Mouse (Mus musculus) stomach, embryonic 14.5 days (tissue): Measurements from ENCODE around the gene Ern2. TPM values are rescaled to one million over a fixed set of nuclear protein-coding genes. Genes with fewer than 3 reads are reported as not detected.

Experiments used
- ATAC-seq: fragments of 200-750 bp; cut with Nextera tagmentation; 2 replicates; pipeline ENCODE4 v1.8.0; 2017; ENCODE audit warnings: low read depth, moderate TSS enrichment; ENCODE audit not compliant: insufficient number of reproducible peaks, insufficient read depth, low FRiP score
- H3K27ac ChIP-seq: fragments of 300-500 bp; sonication (generic); 2 replicates; pipeline ENCODE4 v1.5.1; 2014; ENCODE audit warnings: mild to moderate bottlenecking, low read length, moderate library complexity, mixed read lengths
- H3K27me3 ChIP-seq: fragments of 300-500 bp; sonication (generic); 2 replicates; pipeline ENCODE4 v1.6.1; 2014; ENCODE audit warnings: low read length, control low read depth, mixed read lengths; ENCODE audit not compliant: control insufficient read depth, insufficient read depth
- H3K36me3 ChIP-seq: fragments of 300-500 bp; sonication (generic); 2 replicates; pipeline ENCODE4 v1.6.1; 2014; ENCODE audit warnings: mild to moderate bottlenecking, control low read depth, low read length, moderate library complexity, mixed read lengths; ENCODE audit not compliant: control insufficient read depth, insufficient read depth
- H3K4me1 ChIP-seq: fragments of 300-500 bp; sonication (generic); 2 replicates; pipeline ENCODE4 v1.6.1; 2014; ENCODE audit warnings: low read length, control low read depth, mixed read lengths; ENCODE audit not compliant: control insufficient read depth, insufficient read depth
- H3K4me2 ChIP-seq: fragments of 300-500 bp; sonication (generic); replicated peaks from 2 replicates; pipeline ENCODE4 v1.6.1; 2014; ENCODE audit warnings: low read depth, low read length, control low read depth
- H3K4me3 ChIP-seq: fragments of 300-500 bp; sonication (generic); 2 replicates; pipeline ENCODE4 v1.5.1; 2014; ENCODE audit warnings: low read depth, low read length, control low read depth
- H3K9ac ChIP-seq: fragments of 300-500 bp; sonication (generic); replicated peaks from 2 replicates; pipeline ENCODE4 v1.6.1; 2014; ENCODE audit warnings: low read depth, mild to moderate bottlenecking, control low read depth, low read length, moderate library complexity, mixed read lengths
- H3K9me3 ChIP-seq: fragments of 300-500 bp; sonication (generic); 2 replicates; pipeline ENCODE4 v1.6.1; 2016; ENCODE audit warnings: low read depth, low read length, control low read depth; ENCODE audit not compliant: control insufficient read depth
- WGBS: fragments of 180-500 bp; shearing (Covaris S2); extraction: QIAGEN DNeasy Blood & Tissue Kit; methylation state at CpG from one replicate; pipeline ENCODE4 v1.1.7; 2014; 5-methylcytosine and 5-hydroxymethylcytosine counted together
- polyA plus RNA-seq: library from polyadenylated mRNA; unstranded; fragments of >200 nt; fragmentation: Nextera tagmentation; extraction: Ambion mirVana; gene quantifications from 2 replicates; pipeline ENCODE4 v1.2.1, GENCODE M21; 2014

The Ern2 gene
- polyA plus RNA-seq, 1 experiment from 2014 or later = 12.8 TPM

- 76% methylated on average over 4 of the region's 4 CpGs for WGBS
- Histone ChIP-seq H3K4me1 (no peaks in the 10 kb centered on the region), H3K27me3 (no peaks in the 10 kb centered on the region), H3K4me2 (no peak overlapping the region), H3K36me3 (peaks cover 11% of the 10 kb centered on the region), H3K9me3 (no peaks in the 10 kb centered on the region), H3K27ac (no peak overlapping the region), H3K4me3 (no peak overlapping the region), H3K9ac (no peak overlapping the region)
- ATAC-seq = peak; percentile 92
Observed at GRCm38 (mm10) chr7:122152473-122152872, 33.5 kb downstream of the Ern2 start.

- Histone ChIP-seq H3K36me3 (peaks cover 64% of the 10 kb centered on the region), H3K27me3 (no peaks in the 10 kb centered on the region), H3K4me1 (no peaks in the 10 kb centered on the region), H3K4me2 (no peak overlapping the region), H3K9ac (no peak overlapping the region), H3K4me3 (no peak overlapping the region), H3K9me3 (no peaks in the 10 kb centered on the region), H3K27ac (no peak overlapping the region)
- no peak for ATAC-seq
Observed at GRCm38 (mm10) chr7:122140991-122141390, 45.0 kb downstream of the Ern2 start.

GRCm38 (mm10) chr7:122138190-122138589, 47.8 kb downstream of the Ern2 start:
- ATAC-seq = no peak
- 95% methylated on average over 5 of the region's 5 CpGs for WGBS
- Histone ChIP-seq H3K36me3 (peaks cover 65% of the 10 kb centered on the region), H3K9me3 (no peaks in the 10 kb centered on the region), H3K27ac (no peak overlapping the region), H3K9ac (no peak overlapping the region), H3K4me1 (no peaks in the 10 kb centered on the region), H3K27me3 (no peaks in the 10 kb centered on the region), H3K4me3 (no peak overlapping the region), H3K4me2 (no peak overlapping the region)

GRCm38 (mm10) chr7:122137071-122137470, 48.9 kb downstream of the Ern2 start:
- ATAC-seq = no peak
- Histone ChIP-seq H3K4me1 (no peaks in the 10 kb centered on the region), H3K4me3 (no peak overlapping the region), H3K4me2 (no peak overlapping the region), H3K9me3 (no peaks in the 10 kb centered on the region), H3K27me3 (no peaks in the 10 kb centered on the region), H3K36me3 (peaks cover 55% of the 10 kb centered on the region), H3K27ac (no peak overlapping the region), H3K9ac (no peak overlapping the region)

- H3K4me2 ChIP-seq = no peak overlapping the region
- no peak overlapping the region for H3K27ac ChIP-seq
- no peaks in the 10 kb centered on the region for H3K27me3 ChIP-seq
- H3K36me3 ChIP-seq = peaks cover 43% of the 10 kb centered on the region
- 74% methylated on average over 10 of the region's 10 CpGs for WGBS
- H3K4me3 ChIP-seq = no peak overlapping the region
- H3K9ac ChIP-seq = no peak overlapping the region
- H3K9me3 ChIP-seq = no peaks in the 10 kb centered on the region
- ATAC-seq = no peak
- H3K4me1 ChIP-seq = no peaks in the 10 kb centered on the region
Observed at GRCm38 (mm10) chr7:122135070-122135469, 50.9 kb downstream of the Ern2 start.

GRCm38 (mm10) chr7:122133338-122133625, 52.7 kb downstream of the Ern2 start:
- 17% methylated on average over 8 of the region's 8 CpGs for WGBS
- Histone ChIP-seq H3K9me3 (no peaks in the 10 kb centered on the region), H3K4me3 (peak overlapping the region; percentile 91), H3K36me3 (peaks cover 25% of the 10 kb centered on the region), H3K4me2 (peak overlapping the region; percentile 67), H3K4me1 (no peaks in the 10 kb centered on the region), H3K27me3 (no peaks in the 10 kb centered on the region), H3K9ac (peak overlapping the region; percentile 66), H3K27ac (no peak overlapping the region)
- no peak; the same call in 1 of the 2 replicates for ATAC-seq

GRCm38 (mm10) chr7:122132497-122133337, 53.3 kb downstream of the Ern2 start, which contains the start of the genes Palb2 and Dctn5:
Palb2 (minus strand) TSS chr7:122132985.
Dctn5 (plus strand) TSS chr7:122133041.
- Histone ChIP-seq H3K9me3 (no peaks in the 10 kb centered on the region), H3K9ac (peak within 1 kb of the TSS; percentile 81), H3K27me3 (no peaks in the 10 kb centered on the region), H3K4me3 (peak within 1 kb of the TSS; percentile 91), H3K27ac (peak within 1 kb of the TSS; percentile 44; the same call in 1 of the 2 replicates), H3K4me1 (no peaks in the 10 kb centered on the region), H3K36me3 (peaks cover 21% of the 10 kb centered on the region), H3K4me2 (peak within 1 kb of the TSS; percentile 70)
- ATAC-seq = peak; percentile 97
- under 1% methylated on average over 54 of the region's 54 CpGs for WGBS

- Histone ChIP-seq H3K9ac (peak overlapping the region; percentile 81; the same call in 1 of the 2 replicates), H3K27me3 (no peaks in the 10 kb centered on the region), H3K4me1 (no peaks in the 10 kb centered on the region), H3K4me3 (peak overlapping the region; percentile 91), H3K36me3 (peaks cover 24% of the 10 kb centered on the region), H3K4me2 (peak overlapping the region; percentile 70), H3K9me3 (no peaks in the 10 kb centered on the region), H3K27ac (no peak overlapping the region)
- no peak for ATAC-seq
Observed at GRCm38 (mm10) chr7:122131834-122132233, 54.2 kb downstream of the Ern2 start.

GRCm38 (mm10) chr7:122126946-122127345, 59.1 kb downstream of the Ern2 start:
- Histone ChIP-seq H3K4me1 (no peaks in the 10 kb centered on the region), H3K4me2 (no peak overlapping the region), H3K9ac (no peak overlapping the region), H3K9me3 (no peaks in the 10 kb centered on the region), H3K36me3 (peaks cover 23% of the 10 kb centered on the region), H3K4me3 (no peak overlapping the region), H3K27me3 (no peaks in the 10 kb centered on the region), H3K27ac (no peak overlapping the region)
- 96% methylated on average over 11 of the region's 11 CpGs for WGBS
- no peak for ATAC-seq
